Mouse (Mus musculus) lung, embryonic 16.5 days (tissue): ENCODE data around the gene Vim. TPM values are rescaled to one million over a fixed set of nuclear protein-coding genes. Genes with fewer than 3 reads are reported as not detected.
"Not testable (repeated sequence)": the region's sequence is repeated elsewhere in the genome, so short reads cannot be mapped to it uniquely, and the experiment has no call there.

ENCODE experiments used
- ATAC-seq: fragments of 200-750 bp; cut with Nextera tagmentation; 2 replicates; pipeline ENCODE4 v1.8.0; 2017; ENCODE audit warnings: low read depth, mild to moderate bottlenecking, moderate library complexity
- H3K27ac ChIP-seq: fragments of 300-500 bp; sonication (generic); 2 replicates; pipeline ENCODE4 v1.5.1; 2014; ENCODE audit warnings: mild to moderate bottlenecking, control low read depth, low read length
- H3K27me3 ChIP-seq: fragments of 300-500 bp; sonication (generic); 2 replicates; pipeline ENCODE4 v1.6.1; 2014; ENCODE audit warnings: low read depth, low read length, mixed read lengths; ENCODE audit not compliant: control insufficient read depth, insufficient read depth
- H3K36me3 ChIP-seq: fragments of 300-500 bp; sonication (generic); 2 replicates; pipeline ENCODE4 v1.6.1; 2014; ENCODE audit warnings: low read length; ENCODE audit not compliant: control insufficient read depth, insufficient read depth
- H3K4me1 ChIP-seq: fragments of 300-500 bp; sonication (generic); replicated peaks from 2 replicates; pipeline ENCODE4 v1.6.1; 2014; ENCODE audit warnings: low read length, mixed read lengths; ENCODE audit not compliant: control insufficient read depth, insufficient read depth
- H3K4me2 ChIP-seq: fragments of 300-500 bp; sonication (generic); 2 replicates; pipeline ENCODE4 v1.6.1; 2014; ENCODE audit warnings: low read depth, low read length, control low read depth
- H3K4me3 ChIP-seq: fragments of 300-500 bp; sonication (generic); 2 replicates; pipeline ENCODE4 v1.5.1; 2014; ENCODE audit warnings: mild to moderate bottlenecking, low read length, control low read depth
- H3K9ac ChIP-seq: fragments of 300-500 bp; sonication (generic); 2 replicates; pipeline ENCODE4 v1.6.1; 2014; ENCODE audit warnings: low read length, control low read depth
- H3K9me3 ChIP-seq: fragments of 300-500 bp; sonication (generic); 2 replicates; pipeline ENCODE4 v1.6.1; 2016; ENCODE audit warnings: low read length; ENCODE audit not compliant: control insufficient read depth
- WGBS: fragments of 180-500 bp; shearing (Covaris S2); extraction: QIAGEN DNeasy Blood & Tissue Kit; methylation state at CpG from one replicate; pipeline ENCODE4 v1.1.7; 2014; 5-methylcytosine and 5-hydroxymethylcytosine counted together
- polyA plus RNA-seq: library from polyadenylated mRNA; unstranded; fragments of >200 nt; fragmentation: Nextera tagmentation; extraction: Ambion mirVana; gene quantifications from 2 replicates; pipeline ENCODE4 v1.2.1, GENCODE M21; 2015

Gene Vim
- polyA plus RNA-seq, 1 experiment from 2014 or later = 967 TPM

DNA sequence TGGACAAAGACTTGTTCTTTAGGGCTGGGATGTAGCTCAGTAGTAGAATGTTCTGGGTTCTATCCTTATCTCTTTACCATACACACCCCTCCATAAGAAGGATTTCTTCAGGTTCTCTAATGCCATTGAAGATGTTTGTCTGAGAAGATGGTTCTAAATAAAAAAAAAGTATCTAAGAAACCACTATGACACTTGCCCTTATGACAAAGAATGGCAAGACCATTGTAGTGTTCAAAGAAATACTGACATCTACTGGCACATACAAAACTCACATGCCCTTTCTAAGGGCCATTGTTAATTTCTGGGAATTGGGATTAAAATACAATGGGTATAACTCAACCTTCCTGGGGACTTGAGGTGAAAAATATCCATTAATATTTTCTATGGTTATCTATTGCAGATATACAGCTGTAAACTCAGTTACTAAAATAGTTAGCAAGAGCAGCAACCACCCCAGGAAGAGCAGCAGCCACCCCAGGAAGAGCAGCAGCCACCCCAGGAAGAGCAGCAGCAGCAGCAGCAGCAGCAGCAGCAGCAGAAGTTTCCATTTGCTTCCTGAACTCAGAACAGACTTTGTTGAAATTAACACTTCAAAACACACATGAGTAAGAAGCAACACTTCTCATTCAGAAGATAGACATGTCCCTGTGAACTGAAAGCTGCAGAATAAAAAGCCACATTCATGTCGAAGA, 23.4 kb downstream of the Vim start:
- WGBS = 100% methylated on average over 1 of the region's 1 CpGs

DNA sequence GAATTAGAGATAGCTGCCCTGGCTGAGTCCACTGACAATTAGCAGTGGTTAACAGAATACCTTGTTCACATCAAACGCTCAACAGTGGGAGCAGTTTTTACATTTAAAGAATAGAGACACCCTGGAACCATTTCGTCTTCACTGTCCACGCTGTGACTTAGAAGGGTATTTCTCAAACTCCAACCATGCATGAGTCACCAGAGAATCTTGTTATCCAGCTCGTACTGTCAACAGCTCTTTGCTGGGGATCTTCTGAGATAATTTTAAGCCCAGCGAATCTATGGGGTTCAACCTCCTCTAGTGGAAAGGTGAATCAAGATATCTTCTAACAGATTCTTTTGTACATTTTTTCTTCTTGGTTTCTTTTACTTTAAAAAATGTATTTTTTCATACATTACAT, 24.4 kb downstream of the Vim start:
- 68% methylated on average over 5 of the region's 5 CpGs for WGBS
- ATAC-seq = no peak

More for the DNA sequence above, 23.4 kb downstream of the Vim start:
- no peak overlapping the region for H3K4me3 ChIP-seq
- H3K9ac ChIP-seq = no peak overlapping the region
- no peak overlapping the region for H3K27ac ChIP-seq
- H3K27me3 ChIP-seq = no peaks in the 10 kb centered on the region
- H3K4me1 ChIP-seq = no peaks in the 10 kb centered on the region
- no peaks in the 10 kb centered on the region for H3K36me3 ChIP-seq
- no peak for ATAC-seq
- H3K9me3 ChIP-seq = no peaks in the 10 kb centered on the region
- no peak overlapping the region for H3K4me2 ChIP-seq

DNA sequence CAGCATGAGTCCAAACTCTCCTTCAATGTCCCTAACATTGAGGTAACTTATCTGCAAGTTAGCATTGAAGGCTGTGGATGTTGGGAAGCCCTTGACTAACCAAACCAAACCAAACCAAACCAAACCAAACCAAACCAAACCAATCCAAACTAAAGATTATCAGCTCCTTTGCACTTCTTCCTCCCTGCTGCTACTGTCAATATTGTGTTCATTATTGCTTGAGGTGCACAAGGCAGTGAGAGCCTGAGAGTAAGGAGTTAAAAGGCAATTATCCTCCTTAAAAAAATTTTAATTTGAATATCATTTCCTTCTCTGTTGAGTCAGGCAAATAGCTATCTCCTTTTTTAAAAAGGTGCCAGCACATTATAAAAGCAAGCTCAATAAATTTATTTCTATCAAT, 29.4 kb downstream of the Vim start:
- H3K9ac ChIP-seq = no peak overlapping the region
- no peaks in the 10 kb centered on the region for H3K36me3 ChIP-seq
- no peaks in the 10 kb centered on the region for H3K27me3 ChIP-seq
- H3K4me1 ChIP-seq = no peaks in the 10 kb centered on the region
- no peak overlapping the region for H3K4me2 ChIP-seq
- no peak overlapping the region for H3K27ac ChIP-seq
- H3K4me3 ChIP-seq = no peak overlapping the region
- no peaks in the 10 kb centered on the region for H3K9me3 ChIP-seq
- ATAC-seq = no peak

More for the DNA sequence above, 24.4 kb downstream of the Vim start:
- Histone ChIP-seq H3K9me3 (no peaks in the 10 kb centered on the region), H3K4me2 (no peak overlapping the region), H3K4me3 (no peak overlapping the region), H3K36me3 (no peaks in the 10 kb centered on the region), H3K27me3 (no peaks in the 10 kb centered on the region), H3K4me1 (no peaks in the 10 kb centered on the region), H3K27ac (no peak overlapping the region), H3K9ac (no peak overlapping the region)

DNA sequence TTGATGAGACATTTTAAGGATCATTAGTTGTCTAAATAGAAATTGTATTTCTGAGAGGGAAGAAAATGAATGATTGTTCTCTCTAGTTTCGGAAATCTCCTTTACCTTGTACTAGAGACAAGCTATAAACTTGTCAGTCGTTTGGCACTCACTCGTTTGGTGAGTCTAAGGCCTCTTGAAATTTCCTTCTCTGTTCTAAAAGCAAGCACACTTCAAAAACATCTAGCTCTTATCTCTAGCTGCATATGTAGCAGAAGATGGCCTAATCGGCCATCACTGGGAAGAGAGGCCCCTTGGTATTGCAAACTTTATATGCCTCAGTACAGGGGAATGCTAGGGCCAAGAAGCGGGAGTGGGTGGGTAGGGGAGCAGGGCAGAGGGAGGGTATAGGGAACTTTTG, 29.9 kb downstream of the Vim start:
- 48% methylated on average over 5 of the region's 5 CpGs for WGBS
- not testable (repeated sequence) for ATAC-seq, H3K4me3 ChIP-seq, H3K4me2 ChIP-seq, H3K9ac ChIP-seq, H3K27ac ChIP-seq, H3K9me3 ChIP-seq, H3K4me1 ChIP-seq, H3K27me3 ChIP-seq, H3K36me3 ChIP-seq

DNA sequence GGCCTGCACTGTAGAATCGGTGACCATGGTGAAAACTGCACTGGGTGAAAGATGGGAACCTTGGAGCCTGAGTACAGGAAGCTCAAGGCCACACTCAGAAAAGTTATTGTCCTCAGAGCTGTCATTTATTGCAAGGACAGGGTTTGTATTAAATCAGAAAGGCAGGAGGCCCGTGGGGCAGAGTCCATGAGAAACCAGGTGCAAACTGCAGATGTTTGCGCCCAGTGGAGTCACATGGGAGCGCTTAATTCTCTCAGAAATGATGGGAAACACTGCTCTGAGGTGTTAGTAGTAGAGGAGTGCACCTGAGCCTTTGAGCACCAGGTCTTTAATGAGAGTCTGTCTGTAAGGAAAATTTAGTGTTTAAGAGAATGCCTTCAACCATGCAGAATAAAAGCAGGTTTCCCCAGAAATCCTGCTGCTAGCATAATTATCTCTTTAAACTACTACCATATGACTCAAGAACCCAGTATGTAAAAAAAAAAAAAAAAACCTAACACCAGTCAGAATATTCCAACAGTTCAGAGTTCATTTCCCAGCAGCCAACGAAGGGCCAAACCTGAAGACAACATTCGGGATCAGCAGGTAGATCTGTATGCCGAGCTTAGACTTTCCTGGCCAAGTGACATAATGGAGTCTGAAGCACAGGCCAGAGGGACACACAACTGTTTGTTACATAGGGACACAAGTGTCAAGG, 56.6 kb downstream of the Vim start:
- Histone ChIP-seq H3K4me3 (no peak overlapping the region), H3K4me1 (no peaks in the 10 kb centered on the region), H3K36me3 (no peaks in the 10 kb centered on the region), H3K9ac (no peak overlapping the region), H3K4me2 (no peak overlapping the region), H3K9me3 (no peaks in the 10 kb centered on the region), H3K27ac (no peak overlapping the region), H3K27me3 (no peaks in the 10 kb centered on the region)
- WGBS = 80% methylated on average over 7 of the region's 7 CpGs
- no peak for ATAC-seq

Other genes starting within 250 kb of the Vim start
- 0.65 and 0.75 TPM in 2 replicates for gene Cubn, start 82.1 kb upstream of the Vim start, polyA plus RNA-seq
- 14.8 and 16.5 TPM in 2 replicates for gene Trdmt1, start 29.3 kb upstream of the Vim start, polyA plus RNA-seq
- gene St8sia6, start 220.1 kb downstream of the Vim start, polyA plus RNA-seq = 0.78 and 1.4 TPM in 2 replicates